Mouse (Mus musculus) kidney, postnatal 25 days (tissue): ENCODE results near the gene Tk1.
"Not testable (repeated sequence)": the region's sequence is repeated elsewhere in the genome, so short reads cannot be mapped to it uniquely, and the experiment has no call there.

Source experiments
- DNase-seq, 2 experiments: peaks; one replicate each; pipeline ENCODE4 v3.0.0; 2021; ENCODE audit warnings: mixed read lengths in 2 of 2

The Tk1 gene

GRCm38 (mm10) chr11:117820173-117820572 is 5.7 kb downstream of the Tk1 start:
- no peak for DNase-seq

GRCm38 (mm10) chr11:117819095-117819494 is 6.8 kb downstream of the Tk1 start:
- DNase-seq, result no peak

GRCm38 (mm10) chr11:117816389-117816996 is 9.4 kb downstream of the Tk1 start:
- DNase-seq, result no peak

GRCm38 (mm10) chr11:117815850-117816249 is 10.0 kb downstream of the Tk1 start:
- DNase-seq, result not testable (repeated sequence)

- DNase-seq, result no peak
Measured at GRCm38 (mm10) chr11:117814704-117815366, 11.1 kb downstream of the Tk1 start.

GRCm38 (mm10) chr11:117813867-117814266 is 12.0 kb downstream of the Tk1 start:
- no peak for DNase-seq

GRCm38 (mm10) chr11:117810401-117811046 is 15.4 kb downstream of the Tk1 start:
- peak; percentile 96 to 98 for DNase-seq

- DNase-seq, result peak; percentile 79 to 87
Measured at GRCm38 (mm10) chr11:117809407-117810311, 16.2 kb downstream of the Tk1 start, which contains the start of the genes Gm20708 and Syngr2. Gm20708 (plus strand) TSS chr11:117809668. Syngr2 (plus strand) TSS chr11:117809668.

- no peak for DNase-seq
Measured at GRCm38 (mm10) chr11:117806781-117807180, 19.1 kb downstream of the Tk1 start.

- no peak for DNase-seq
Measured at GRCm38 (mm10) chr11:117803166-117803688, 22.7 kb downstream of the Tk1 start.

GRCm38 (mm10) chr11:117801650-117802049 is 24.2 kb downstream of the Tk1 start:
- no peak for DNase-seq

- no peak for DNase-seq
Measured at GRCm38 (mm10) chr11:117800038-117800437, 25.9 kb downstream of the Tk1 start.

- DNase-seq, result no peak
Measured at GRCm38 (mm10) chr11:117799174-117799573, 26.7 kb downstream of the Tk1 start.

GRCm38 (mm10) chr11:117798160-117798541 is 27.7 kb downstream of the Tk1 start:
- no peak for DNase-seq

- DNase-seq, result no peak
Measured at GRCm38 (mm10) chr11:117797511-117798159, 28.3 kb downstream of the Tk1 start, which contains the start of gene 6030468B19Rik. 6030468B19Rik (plus strand) TSS chr11:117797660.

- DNase-seq, result no peak
Measured at GRCm38 (mm10) chr11:117796954-117797353, 28.9 kb downstream of the Tk1 start.

- peak in 1 of 2 experiments; percentile 24 for DNase-seq
Measured at GRCm38 (mm10) chr11:117794035-117794551, 31.8 kb downstream of the Tk1 start.

GRCm38 (mm10) chr11:117792281-117792888 is 33.5 kb downstream of the Tk1 start:
- DNase-seq, result peak; percentile 87 to 94

- no peak for DNase-seq
Measured at GRCm38 (mm10) chr11:117791441-117791761, 34.5 kb downstream of the Tk1 start.

- DNase-seq, result peak; percentile 54 to 82
Measured at GRCm38 (mm10) chr11:117790703-117791440, 35.0 kb downstream of the Tk1 start.

- peak; percentile 73 to 77 for DNase-seq
Measured at GRCm38 (mm10) chr11:117790286-117790685, 35.6 kb downstream of the Tk1 start.
